Mouse (Mus musculus) left cerebral cortex, postnatal 4 days (tissue): ENCODE measurements around the gene Larp1. TPM values are rescaled to one million over a fixed set of nuclear protein-coding genes. Genes with fewer than 3 reads are reported as not detected.

Experiments used
- DNase-seq: peaks from one replicate; pipeline ENCODE4 v3.0.0-alpha.2; 2022
- intact Hi-C: fragments of 180-260 bp; cut with DNase I; formaldehyde crosslinking; loops from one replicate; pipeline ENCODE4 v1.15.1; 2025
- total RNA-seq, 2 experiments: library from RNA; stranded (reverse); gene quantifications; 2 replicates each; pipeline ENCODE4 v1.2.3; 2021

The Larp1 gene
- total RNA-seq = 10 to 100 TPM; 97.9 to 100.0 TPM

GRCm38 (mm10) chr11:58009051-58009515 lies at the start of gene Larp1:
Gene Larp1 (plus strand): TSS chr11:58009064.
- intact Hi-C loops = no loop called here
- DNase-seq = no peak

GRCm38 (mm10) chr11:57959924-57960323 lies 48.9 kb upstream of the Larp1 start:
- intact Hi-C loops = loop anchor here (5.0 kb wide), 1 partner anchor 52 kb away; no protein-coding TSS in a partner anchor

GRCm38 (mm10) chr11:57962382-57963285 lies 46.2 kb upstream of the Larp1 start:
- peak; percentile 90 for DNase-seq
- intact Hi-C loops = loop anchor here (5.0 kb wide), 1 partner anchor 50 kb away; no protein-coding TSS in a partner anchor

More at GRCm38 (mm10) chr11:57959924-57960323, 48.9 kb upstream of the Larp1 start:
- no peak for DNase-seq

- intact Hi-C loops = loop anchor here (5.0 kb wide), 1 partner anchor 49 kb away; no protein-coding TSS in a partner anchor
- no peak for DNase-seq
These were observed 45.5 kb upstream of the Larp1 start for GRCm38 (mm10) chr11:57963291-57963870.

GRCm38 (mm10) chr11:57966630-57967029 lies 42.2 kb upstream of the Larp1 start:
- no peak for DNase-seq
- intact Hi-C loops = no loop called here

- intact Hi-C loops = no loop called here
- DNase-seq = no peak
These were observed 40.6 kb upstream of the Larp1 start for GRCm38 (mm10) chr11:57968301-57968700.

- intact Hi-C loops = no loop called here
- DNase-seq = no peak
These were observed 38.3 kb upstream of the Larp1 start for GRCm38 (mm10) chr11:57970541-57970940.

GRCm38 (mm10) chr11:57973001-57973912 lies 35.6 kb upstream of the Larp1 start:
- intact Hi-C loops = no loop called here
- no peak for DNase-seq

- DNase-seq = no peak
- intact Hi-C loops = no loop called here
These were observed 35.0 kb upstream of the Larp1 start for GRCm38 (mm10) chr11:57973913-57974234.

GRCm38 (mm10) chr11:57975876-57976275 lies 33.0 kb upstream of the Larp1 start:
- no peak for DNase-seq
- intact Hi-C loops = no loop called here

GRCm38 (mm10) chr11:57977681-57978080 lies 31.2 kb upstream of the Larp1 start:
- intact Hi-C loops = no loop called here
- DNase-seq = no peak

- no peak for DNase-seq
- intact Hi-C loops = no loop called here
These were observed 29.2 kb upstream of the Larp1 start for GRCm38 (mm10) chr11:57979621-57980020.

GRCm38 (mm10) chr11:57981083-57981809 lies 27.6 kb upstream of the Larp1 start:
- intact Hi-C loops = no loop called here
- no peak for DNase-seq

GRCm38 (mm10) chr11:57983480-57984342 lies 25.2 kb upstream of the Larp1 start:
- no peak for DNase-seq
- intact Hi-C loops = no loop called here

- intact Hi-C loops = no loop called here
- no peak for DNase-seq
These were observed 24.6 kb upstream of the Larp1 start for GRCm38 (mm10) chr11:57984343-57984666.

GRCm38 (mm10) chr11:57985485-57985884 lies 23.4 kb upstream of the Larp1 start:
- intact Hi-C loops = no loop called here
- DNase-seq = no peak

- no peak for DNase-seq
- intact Hi-C loops = no loop called here
These were observed 22.8 kb upstream of the Larp1 start for GRCm38 (mm10) chr11:57986053-57986452.

- intact Hi-C loops = no loop called here
- DNase-seq = no peak
These were observed 22.4 kb upstream of the Larp1 start for GRCm38 (mm10) chr11:57986456-57986855.

GRCm38 (mm10) chr11:57986861-57987260 lies 22.0 kb upstream of the Larp1 start:
- intact Hi-C loops = no loop called here
- no peak for DNase-seq
